Mouse (Mus musculus): ENCODE data around the gene Agr2. TPM values are rescaled to one million over a fixed set of nuclear protein-coding genes. Genes with fewer than 3 reads are reported as not detected.
A peak's percentile ranks its signal among the peaks of the same experiment; 100 is the strongest.

Agr2 gene
- total and polyA plus RNA-seq, 2 experiments from 2014 or later: 0.20 TPM; not detected in 1

- ATAC-seq (ENCODE audit: low FRiP score): no peak
Measured at GRCm38 (mm10) chr12:36017791-36018190, 25.1 kb downstream of the Agr2 start.

GRCm38 (mm10) chr12:36019572-36019971, 26.9 kb downstream of the Agr2 start:
- no peak for DNase-seq (ENCODE audit: low spot score)
- no peak for ATAC-seq (ENCODE audit: low FRiP score)
- TF ChIP-seq CTCF (IDR thresholded peaks at IDR 0.05): no peak
- no peak overlapping the region for H3K9ac ChIP-seq (replicated peaks; ENCODE audit: low read length, poor library complexity, severe bottlenecking)
- H3K36me3 ChIP-seq (ENCODE audit: insufficient read depth, low read length): peaks cover 26% of the 10 kb centered on the region
- H3K4me1 ChIP-seq (ENCODE audit: insufficient read depth, low read length): no peaks in the 10 kb centered on the region
- 86% methylated on average over 4 of the region's 4 CpGs for WGBS
- H3K9me3 ChIP-seq (ENCODE audit: low read length): no peaks in the 10 kb centered on the region
- H3K4me3 ChIP-seq (ENCODE audit: low read depth, low read length): no peak overlapping the region
- no peaks in the 10 kb centered on the region for H3K27me3 ChIP-seq (ENCODE audit: insufficient read depth, low read length)
- H3K4me2 ChIP-seq (ENCODE audit: low read depth, low read length, poor library complexity, severe bottlenecking): no peak overlapping the region
- H3K27ac ChIP-seq (ENCODE audit: low read depth, low read length): no peak overlapping the region

More at GRCm38 (mm10) chr12:36017791-36018190, 25.1 kb downstream of the Agr2 start:
- TF ChIP-seq CTCF (IDR thresholded peaks at IDR 0.05): peak; percentile 40; the same call in 1 of the 2 replicates
- no peak for DNase-seq (ENCODE audit: low spot score)
- WGBS: 78% methylated on average over 2 of the region's 2 CpGs
- Histone ChIP-seq H3K4me1 (ENCODE audit: insufficient read depth, low read length) (no peaks in the 10 kb centered on the region), H3K4me3 (ENCODE audit: low read depth, low read length) (no peak overlapping the region), H3K27me3 (ENCODE audit: insufficient read depth, low read length) (no peaks in the 10 kb centered on the region), H3K27ac (ENCODE audit: low read depth, low read length) (no peak overlapping the region), H3K4me2 (ENCODE audit: low read depth, low read length, poor library complexity, severe bottlenecking) (no peak overlapping the region), H3K9ac (replicated peaks; ENCODE audit: low read length, poor library complexity, severe bottlenecking) (no peak overlapping the region), H3K36me3 (ENCODE audit: insufficient read depth, low read length) (peaks cover 26% of the 10 kb centered on the region), H3K9me3 (ENCODE audit: low read length) (no peaks in the 10 kb centered on the region)

- no peaks in the 10 kb centered on the region for H3K9me3 ChIP-seq (ENCODE audit: low read length)
- no peak overlapping the region for H3K9ac ChIP-seq (replicated peaks; ENCODE audit: low read length, poor library complexity, severe bottlenecking)
- DNase-seq (ENCODE audit: low spot score) (no peak), ATAC-seq (ENCODE audit: low FRiP score) (no peak)
- peaks cover 26% of the 10 kb centered on the region for H3K36me3 ChIP-seq (ENCODE audit: insufficient read depth, low read length)
- TF ChIP-seq CTCF (IDR thresholded peaks at IDR 0.05): no peak
- WGBS: 89% methylated on average over 3 of the region's 3 CpGs
- no peaks in the 10 kb centered on the region for H3K4me1 ChIP-seq (ENCODE audit: insufficient read depth, low read length)
- no peak overlapping the region for H3K27ac ChIP-seq (ENCODE audit: low read depth, low read length)
- no peaks in the 10 kb centered on the region for H3K27me3 ChIP-seq (ENCODE audit: insufficient read depth, low read length)
- no peak overlapping the region for H3K4me3 ChIP-seq (ENCODE audit: low read depth, low read length)
- no peak overlapping the region for H3K4me2 ChIP-seq (ENCODE audit: low read depth, low read length, poor library complexity, severe bottlenecking)
Measured at GRCm38 (mm10) chr12:36020081-36020480, 27.4 kb downstream of the Agr2 start.

GRCm38 (mm10) chr12:36020710-36021109, 28.0 kb downstream of the Agr2 start:
- TF ChIP-seq CTCF (IDR thresholded peaks at IDR 0.05): no peak
- H3K9me3 ChIP-seq (ENCODE audit: low read length): no peaks in the 10 kb centered on the region
- H3K4me2 ChIP-seq (ENCODE audit: low read depth, low read length, poor library complexity, severe bottlenecking): no peak overlapping the region
- DNase-seq (ENCODE audit: low spot score) (no peak), ATAC-seq (ENCODE audit: low FRiP score) (no peak)
- H3K4me1 ChIP-seq (ENCODE audit: insufficient read depth, low read length): no peaks in the 10 kb centered on the region
- H3K27me3 ChIP-seq (ENCODE audit: insufficient read depth, low read length): no peaks in the 10 kb centered on the region
- H3K36me3 ChIP-seq (ENCODE audit: insufficient read depth, low read length): peaks cover 23% of the 10 kb centered on the region
- no peak overlapping the region for H3K9ac ChIP-seq (replicated peaks; ENCODE audit: low read length, poor library complexity, severe bottlenecking)
- no peak overlapping the region for H3K4me3 ChIP-seq (ENCODE audit: low read depth, low read length)
- 69% methylated on average over 2 of the region's 2 CpGs for WGBS
- H3K27ac ChIP-seq (ENCODE audit: low read depth, low read length): no peak overlapping the region

- Histone ChIP-seq H3K4me2 (ENCODE audit: low read depth, low read length, poor library complexity, severe bottlenecking) (no peak overlapping the region), H3K9ac (replicated peaks; ENCODE audit: low read length, poor library complexity, severe bottlenecking) (no peak overlapping the region), H3K4me1 (ENCODE audit: insufficient read depth, low read length) (no peaks in the 10 kb centered on the region), H3K4me3 (ENCODE audit: low read depth, low read length) (no peak overlapping the region), H3K36me3 (ENCODE audit: insufficient read depth, low read length) (no peaks in the 10 kb centered on the region), H3K9me3 (ENCODE audit: low read length) (no peaks in the 10 kb centered on the region), H3K27me3 (ENCODE audit: insufficient read depth, low read length) (no peaks in the 10 kb centered on the region), H3K27ac (ENCODE audit: low read depth, low read length) (no peak overlapping the region)
- whole genome bisulfite sequencing: 88% methylated on average over 4 of the region's 4 CpGs
- TF ChIP-seq CTCF (IDR thresholded peaks at IDR 0.05): no peak
- ATAC-seq (ENCODE audit: low FRiP score) (no peak), DNase-seq (ENCODE audit: low spot score) (no peak)
Measured at GRCm38 (mm10) chr12:36026126-36026525, 33.4 kb downstream of the Agr2 start.

GRCm38 (mm10) chr12:36027171-36027570, 34.5 kb downstream of the Agr2 start:
- WGBS: 94% methylated on average over 2 of the region's 2 CpGs
- Histone ChIP-seq H3K36me3 (ENCODE audit: insufficient read depth, low read length) (no peaks in the 10 kb centered on the region), H3K9ac (replicated peaks; ENCODE audit: low read length, poor library complexity, severe bottlenecking) (no peak overlapping the region), H3K4me2 (ENCODE audit: low read depth, low read length, poor library complexity, severe bottlenecking) (no peak overlapping the region), H3K27me3 (ENCODE audit: insufficient read depth, low read length) (no peaks in the 10 kb centered on the region), H3K9me3 (ENCODE audit: low read length) (no peaks in the 10 kb centered on the region), H3K4me3 (ENCODE audit: low read depth, low read length) (no peak overlapping the region), H3K27ac (ENCODE audit: low read depth, low read length) (no peak overlapping the region), H3K4me1 (ENCODE audit: insufficient read depth, low read length) (no peaks in the 10 kb centered on the region)
- ATAC-seq (ENCODE audit: low FRiP score) (no peak), DNase-seq (ENCODE audit: low spot score) (no peak)
- no peak for TF ChIP-seq CTCF (IDR thresholded peaks at IDR 0.05)
